Mouse (Mus musculus) layer of hippocampus, postnatal 14 days (tissue): Measurements from ENCODE around the gene Iqcg. TPM values are rescaled to one million over a fixed set of nuclear protein-coding genes. Genes with fewer than 3 reads are reported as not detected.

Experiments
- DNase-seq, 2 experiments: peaks; one replicate each; pipeline ENCODE4 v3.0.0; 2021 to 2022; ENCODE audit warnings: low spot score in 2 of 2, mixed read lengths in 1 of 2
- microRNA-seq, 2 experiments: library from miRNA; unstranded; fragments of <30 nt; microRNA quantifications; one replicate each; pipeline ENCODE4 v1.2.0; 2021
- total RNA-seq, 2 experiments: library from RNA; stranded (reverse); gene quantifications; 2 replicates each; pipeline ENCODE4 v1.2.3; 2021

Gene Iqcg
- total RNA-seq, 2 experiments from 2014 or later: 4.5 to 8.7 TPM

- no peak for DNase-seq
Measured at GRCm38 (mm10) chr16:32992158-32992557, 63.9 kb downstream of the Iqcg start.

- DNase-seq: no peak
Measured at GRCm38 (mm10) chr16:32984631-32985030, 71.4 kb downstream of the Iqcg start.

GRCm38 (mm10) chr16:32981405-32981804 is 74.6 kb downstream of the Iqcg start:
- DNase-seq: no peak

- DNase-seq: peak in 1 of 2 experiments; percentile 44
Measured at GRCm38 (mm10) chr16:32980227-32980626, 75.8 kb downstream of the Iqcg start.

GRCm38 (mm10) chr16:32973047-32973446 is 83.0 kb downstream of the Iqcg start:
- DNase-seq: no peak

GRCm38 (mm10) chr16:32972535-32972934 is 83.5 kb downstream of the Iqcg start:
- DNase-seq: no peak

Small RNA genes within 50 kb of the gene (microRNA-seq; reads per million reads assigned to microRNA genes)
- gene Gm22231 (0 reads per million in 2 experiments), gene Mir1947 (2.5 to 3.7 reads per million in 2 experiments)

Other genes starting within 250 kb of the Iqcg start
- gene Smbd1, start 245.7 kb downstream of the Iqcg start, total RNA-seq: not detected
- gene Fyttd1, start 178.7 kb downstream of the Iqcg start, total RNA-seq: 100 to 1,000 TPM; 111 to 121 TPM
- gene Rubcn, start 178.5 kb downstream of the Iqcg start, total RNA-seq: 10 to 100 TPM; 54.4 to 58.6 TPM
- gene Lrch3, start 142.1 kb downstream of the Iqcg start, total RNA-seq: 10 to 100 TPM; 36.0 to 42.8 TPM
- 100 to 1,000 TPM; 237 to 253 TPM for gene Rpl35a, start 235 bp upstream of the Iqcg start, total RNA-seq
- 10 to 100 TPM; 13.2 to 15.2 TPM for gene Lmln, start 6.3 kb upstream of the Iqcg start, total RNA-seq
- 10 to 100 TPM; 22.2 to 24.5 TPM for gene Osbpl11, start 128.9 kb upstream of the Iqcg start, total RNA-seq
- 10 to 100 TPM; 47.2 to 50.5 TPM for gene Snx4, start 195.2 kb upstream of the Iqcg start, total RNA-seq